Mouse (Mus musculus) large intestine, adult 2 months (tissue): Measurements from ENCODE around the gene Usp3. TPM values are rescaled to one million over a fixed set of nuclear protein-coding genes. Genes with fewer than 3 reads are reported as not detected.

Experiments used
- DNase-seq: peaks from one replicate; pipeline ENCODE4 v3.0.0-alpha.2; 2012; ENCODE audit warnings: low read depth, low spot score
- WGBS: fragments of 180-500 bp; shearing (Covaris S2); methylation state at CpG from one replicate; pipeline ENCODE4 v1.1.7; 2018; 5-methylcytosine and 5-hydroxymethylcytosine counted together
- polyA plus RNA-seq: library from polyadenylated mRNA; depleted of rRNA; stranded (reverse); fragments of >200 nt; gene quantifications from 2 replicates; pipeline ENCODE4 v1.2.3, GENCODE M21; 2012

Usp3 gene
- polyA plus RNA-seq, 1 experiment = 17.0 TPM

GRCm38 (mm10) chr9:66605876-66606750 is 13.2 kb upstream of the Usp3 start:
- WGBS = 26% methylated on average over 13 of the region's 13 CpGs
- peak; percentile 92 for DNase-seq

GRCm38 (mm10) chr9:66604349-66605206 is 11.6 kb upstream of the Usp3 start:
- DNase-seq = no peak
- WGBS = 71% methylated on average over 8 of the region's 8 CpGs

- 39% methylated on average over 1 of the region's 1 CpGs for WGBS
- no peak for DNase-seq
Measured at GRCm38 (mm10) chr9:66603907-66604306, 11.0 kb upstream of the Usp3 start.

- WGBS = 81% methylated on average over 2 of the region's 2 CpGs
- DNase-seq = no peak
Measured at GRCm38 (mm10) chr9:66601006-66601405, 8.1 kb upstream of the Usp3 start.

GRCm38 (mm10) chr9:66600551-66600950 is 7.6 kb upstream of the Usp3 start:
- DNase-seq = no peak
- 90% methylated on average over 2 of the region's 2 CpGs for WGBS

- WGBS = 36% methylated on average over 4 of the region's 4 CpGs
- DNase-seq = no peak
Measured at GRCm38 (mm10) chr9:66599577-66599976, 6.6 kb upstream of the Usp3 start.

- 85% methylated on average over 5 of the region's 5 CpGs for WGBS
- no peak for DNase-seq
Measured at GRCm38 (mm10) chr9:66598636-66599035, 5.7 kb upstream of the Usp3 start.

GRCm38 (mm10) chr9:66597480-66598215 is 4.7 kb upstream of the Usp3 start:
- WGBS = 82% methylated on average over 7 of the region's 7 CpGs
- DNase-seq = no peak

- WGBS = 79% methylated on average over 6 of the region's 6 CpGs
- DNase-seq = no peak
Measured at GRCm38 (mm10) chr9:66597076-66597475, 4.1 kb upstream of the Usp3 start.

- DNase-seq = no peak
- 50% methylated on average over 5 of the region's 5 CpGs for WGBS
Measured at GRCm38 (mm10) chr9:66595722-66596675, 3.1 kb upstream of the Usp3 start.

GRCm38 (mm10) chr9:66594061-66594460 is 1.1 kb upstream of the Usp3 start:
- WGBS = 27% methylated on average over 3 of the region's 3 CpGs
- no peak for DNase-seq

- under 1% methylated on average over 12 of the region's 12 CpGs for WGBS
- no peak for DNase-seq
Measured at GRCm38 (mm10) chr9:66593613-66593969, 649 bp upstream of the Usp3 start.

- DNase-seq = no peak
- WGBS = under 1% methylated on average over 76 of the region's 83 CpGs
Measured at GRCm38 (mm10) chr9:66591851-66592645, 894 bp downstream of the Usp3 start.

- WGBS = 19% methylated on average over 2 of the region's 2 CpGs
- no peak for DNase-seq
Measured at GRCm38 (mm10) chr9:66590051-66590450, 2.9 kb downstream of the Usp3 start.

GRCm38 (mm10) chr9:66587016-66587415 is 5.9 kb downstream of the Usp3 start:
- WGBS = 76% methylated on average over 1 of the region's 1 CpGs
- DNase-seq = no peak

GRCm38 (mm10) chr9:66586533-66586932 is 6.4 kb downstream of the Usp3 start:
- 18% methylated on average over 1 of the region's 1 CpGs for WGBS
- DNase-seq = no peak

GRCm38 (mm10) chr9:66585191-66585590 is 7.8 kb downstream of the Usp3 start:
- WGBS = 12% methylated on average over 1 of the region's 1 CpGs
- DNase-seq = no peak

GRCm38 (mm10) chr9:66584176-66584575 is 8.8 kb downstream of the Usp3 start:
- DNase-seq = no peak
